Mouse (Mus musculus): Measurements from ENCODE around the gene Pycard.

DNA sequence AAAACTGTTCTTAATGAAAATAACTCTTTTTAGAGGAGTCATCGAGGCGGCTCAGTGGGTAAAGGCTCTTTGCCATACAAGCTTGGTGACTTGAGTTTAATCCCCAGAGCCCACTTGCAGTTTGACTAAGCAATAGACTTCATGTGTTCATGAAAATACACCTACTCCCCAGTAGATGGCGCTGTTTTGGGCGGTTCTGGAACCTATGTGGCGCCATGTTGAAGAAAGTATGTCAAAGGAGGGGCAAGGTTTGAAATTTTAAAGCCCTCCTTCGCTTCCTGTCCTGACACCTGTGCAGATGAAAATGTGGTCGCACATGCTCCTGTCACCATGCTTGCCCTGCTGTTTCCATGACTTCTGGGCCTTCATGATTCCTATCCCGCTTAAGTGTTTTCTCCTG is 29.3 kb upstream of the Pycard start:
- peak; percentile 16; the same call in 1 of the 2 replicates for TF ChIP-seq CTCF (IDR thresholded peaks at IDR 0.05; ENCODE audit: low read depth, low read length)
- TF ChIP-seq POLR2A (IDR thresholded peaks at IDR 0.05; ENCODE audit: extremely low read depth, insufficient read depth, low read length): no peak

Measured in liver, adult 2 months (tissue).